Mouse (Mus musculus): Measurements from ENCODE around the gene Ift122.

Ift122 gene

DNA sequence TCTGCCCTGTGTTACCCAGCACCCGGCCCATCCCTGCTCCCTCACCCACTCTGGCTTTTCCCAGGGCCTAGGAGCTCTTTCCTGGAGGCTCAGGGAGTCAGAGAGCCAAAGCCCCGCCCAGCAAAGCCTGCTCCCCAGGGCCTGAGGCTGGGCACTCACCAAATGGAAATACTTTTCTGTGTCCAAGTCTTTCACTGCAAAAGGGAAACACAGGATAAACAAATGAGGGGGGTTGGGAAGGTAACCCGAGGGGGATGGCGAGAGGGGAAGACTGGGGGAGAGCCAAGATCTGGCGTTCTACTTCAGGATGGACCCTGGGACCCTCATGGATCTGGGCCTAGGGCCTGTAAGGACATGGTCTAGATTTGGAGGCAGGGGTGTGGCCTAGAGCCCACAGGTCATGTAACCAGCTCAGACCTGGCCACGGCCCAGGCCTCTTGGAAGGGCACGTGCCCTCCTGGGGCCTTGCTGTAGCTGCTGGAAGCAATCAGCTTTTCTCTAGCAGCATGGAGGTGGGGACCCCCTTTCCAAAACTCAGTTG, 106.0 kb downstream of the Ift122 start:
- ATAC-seq (ENCODE audit: low TSS enrichment), result no peak

DNA sequence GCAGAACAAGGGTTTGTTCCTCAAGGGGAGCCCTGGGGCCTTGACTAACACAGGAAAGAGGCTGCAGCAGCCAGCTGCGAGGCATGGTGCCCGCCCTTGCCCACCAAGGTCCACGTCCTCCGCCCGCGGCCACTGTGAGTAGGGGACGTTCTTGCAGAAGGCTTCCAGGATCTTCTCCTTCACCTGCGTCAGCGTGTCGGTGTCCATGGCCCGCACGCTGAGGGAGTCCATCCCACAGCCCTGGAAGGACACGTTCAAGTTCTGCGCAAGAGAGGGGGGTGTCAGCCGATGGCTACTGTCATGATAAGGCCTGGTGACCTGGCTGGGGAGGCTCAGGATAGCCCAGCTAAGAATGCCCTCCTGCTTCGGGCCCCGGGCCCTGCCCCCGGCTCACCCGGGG, 107.1 kb downstream of the Ift122 start:
- ATAC-seq (ENCODE audit: low TSS enrichment), result no peak

DNA sequence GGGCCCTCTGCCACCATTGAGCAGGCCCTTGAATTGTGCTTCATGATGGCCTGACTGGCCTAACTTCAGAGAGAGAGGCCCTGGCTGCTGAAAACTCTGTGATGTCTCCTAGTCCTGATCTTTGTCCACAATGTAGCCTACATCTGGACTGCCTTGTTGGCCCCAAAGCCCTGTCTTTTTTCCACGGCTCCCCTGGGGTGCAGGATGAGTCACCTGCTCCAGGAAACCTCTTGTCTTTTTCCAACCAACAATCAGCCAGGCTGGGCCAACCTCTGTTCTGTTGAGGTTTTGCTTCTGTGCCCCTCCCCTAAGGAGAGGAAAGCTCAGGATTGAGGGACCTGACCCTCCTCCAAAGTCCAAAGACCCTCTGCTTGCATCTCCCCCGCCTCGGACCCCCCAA, 108.5 kb downstream of the Ift122 start:
- ATAC-seq (ENCODE audit: low TSS enrichment), result no peak

DNA sequence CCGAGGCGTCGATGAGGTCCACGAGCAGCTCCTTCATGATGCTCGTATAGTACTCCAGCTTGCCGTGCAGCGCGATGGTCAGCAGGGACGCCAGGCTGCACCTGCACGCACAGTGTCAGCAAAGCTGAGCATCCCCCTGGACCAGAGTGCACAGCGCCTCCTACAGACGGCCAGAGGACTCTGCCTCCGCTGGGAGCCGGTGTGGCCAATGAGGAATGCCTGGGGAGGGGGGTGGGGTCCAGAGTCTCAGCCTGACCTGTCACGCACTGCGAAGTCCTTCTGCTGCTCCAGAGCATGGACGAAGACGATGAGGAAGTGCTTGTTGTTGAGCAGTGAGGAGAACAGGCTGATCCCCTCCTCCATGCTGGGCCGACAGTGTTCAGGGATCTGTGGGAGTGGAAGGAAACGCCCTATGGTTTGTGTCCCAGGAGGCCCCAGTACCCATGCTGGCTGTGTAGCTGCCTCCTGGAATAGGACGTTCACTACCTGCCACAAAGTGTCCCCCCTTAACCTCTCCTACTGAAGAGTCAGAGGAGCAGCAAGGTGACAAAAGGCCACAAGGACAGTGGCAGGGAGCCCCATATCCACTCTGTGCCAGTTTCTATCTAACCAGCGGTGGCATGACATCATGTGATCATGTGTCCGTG, 109.3 kb downstream of the Ift122 start:
- ATAC-seq (ENCODE audit: low TSS enrichment), result peak; percentile 11; the same call in 1 of the 2 replicates

DNA sequence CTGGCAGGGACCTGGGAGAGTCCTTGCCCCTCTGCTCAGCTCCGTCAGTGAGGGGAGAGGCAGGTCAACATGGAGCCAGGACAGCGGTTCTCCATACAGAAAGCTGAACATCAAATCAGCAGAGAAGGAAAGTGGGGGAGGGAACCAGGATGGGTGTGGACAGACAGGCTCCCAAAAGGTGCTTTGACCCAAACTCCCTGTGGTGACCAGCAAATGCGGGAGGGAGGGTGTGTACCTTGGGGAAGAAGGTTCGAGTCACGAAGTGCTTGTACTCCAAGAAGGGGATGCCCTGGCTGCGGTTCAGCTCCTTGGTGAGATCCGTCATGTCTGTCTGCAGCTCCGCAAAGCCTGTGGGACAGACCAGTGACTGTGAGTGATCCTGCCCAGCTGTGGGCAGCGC, 110.4 kb downstream of the Ift122 start:
- no peak for ATAC-seq (ENCODE audit: low TSS enrichment)

DNA sequence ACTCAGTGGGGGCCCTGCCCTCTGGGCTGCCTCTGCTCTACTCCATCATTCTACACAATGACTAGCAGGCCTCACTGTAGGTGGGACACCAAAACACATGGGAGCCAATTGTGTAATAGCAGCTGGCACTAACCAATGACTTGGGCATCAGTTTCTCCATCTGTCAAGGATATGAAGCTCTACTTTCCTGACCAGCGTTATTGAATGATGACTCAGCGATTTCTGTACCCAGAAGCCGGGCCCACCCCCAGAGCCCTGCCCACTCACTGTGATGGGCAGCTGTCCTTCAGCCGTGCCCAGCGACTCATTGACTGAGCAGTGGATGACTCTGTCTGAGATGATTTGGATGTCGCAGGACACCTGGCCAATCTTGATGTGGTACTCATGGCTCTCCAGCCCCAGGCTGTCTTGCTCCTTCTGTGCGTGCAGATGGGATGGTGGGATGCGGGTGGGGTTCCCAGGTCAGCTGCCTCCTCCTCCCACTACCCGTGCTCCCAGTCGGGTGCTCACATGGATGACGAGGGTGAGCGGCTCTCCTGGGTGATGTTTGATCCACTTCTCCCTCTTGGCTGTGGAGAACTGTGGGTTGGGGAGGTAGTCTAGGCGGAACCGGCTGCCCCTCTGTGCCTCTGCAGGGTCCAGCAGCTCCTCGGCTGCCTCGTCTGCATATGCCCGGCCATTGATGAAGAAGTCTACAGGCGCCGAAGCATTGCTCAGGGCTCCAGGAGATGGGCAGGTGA, 113.1 kb downstream of the Ift122 start:
- ATAC-seq (ENCODE audit: low TSS enrichment), result no peak

DNA sequence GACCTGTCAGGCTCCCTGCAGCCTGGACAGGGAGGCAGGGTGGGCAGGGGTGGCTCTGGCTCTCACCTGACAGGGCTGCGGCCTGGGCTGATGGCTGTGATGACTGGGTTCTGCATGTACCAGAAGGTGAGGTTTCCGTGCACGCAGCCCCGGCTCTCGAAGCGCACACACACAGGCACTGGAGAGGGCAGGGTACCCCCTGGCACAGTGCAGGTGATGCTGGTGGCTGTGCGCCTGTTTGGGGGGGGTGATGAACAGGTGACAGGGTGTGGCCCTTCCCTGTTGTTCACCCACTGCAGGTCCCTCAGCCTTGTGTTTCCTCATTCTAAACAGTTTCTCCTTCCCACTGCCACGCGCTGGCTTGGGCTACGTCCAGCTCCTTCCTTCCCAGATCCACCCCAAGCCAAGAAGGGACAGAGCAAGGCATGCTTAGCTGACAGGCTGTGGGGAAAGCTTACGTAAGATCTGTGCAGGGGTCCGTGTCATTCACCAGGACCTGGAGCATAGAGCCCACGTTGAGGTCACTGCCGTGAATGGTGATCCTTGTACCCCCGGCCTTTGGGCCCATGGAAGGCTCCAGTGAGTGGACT, 114.1 kb downstream of the Ift122 start:
- peak; percentile 24; the same call in 1 of the 2 replicates for ATAC-seq (ENCODE audit: low TSS enrichment)

- ATAC-seq (ENCODE audit: low TSS enrichment), result no peak
Observed at GRCm38 (mm10) chr6:115968086-115968485, 114.8 kb downstream of the Ift122 start.

DNA sequence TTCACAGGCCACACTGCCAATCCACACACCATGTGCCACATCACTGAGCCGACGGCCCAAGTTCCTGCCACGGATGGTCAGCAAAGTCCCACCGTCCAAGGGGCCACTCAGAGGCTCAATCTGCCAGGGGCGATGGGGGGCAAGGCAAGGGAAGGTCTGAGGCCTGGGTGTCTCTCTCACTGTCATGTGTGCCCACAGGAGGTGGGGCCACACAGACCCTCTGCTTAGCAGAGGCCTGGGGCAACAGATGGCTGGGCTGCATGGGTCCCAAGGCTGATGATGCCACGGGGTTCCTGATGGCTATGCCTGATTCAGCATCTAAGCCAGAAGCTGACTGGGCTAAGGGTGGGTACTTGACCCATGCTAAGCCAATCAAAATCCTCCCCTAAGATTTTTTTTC, 115.4 kb downstream of the Ift122 start:
- ATAC-seq (ENCODE audit: low TSS enrichment), result no peak

GRCm38 (mm10) chr6:115969103-115969502, 115.8 kb downstream of the Ift122 start:
- no peak for ATAC-seq (ENCODE audit: low TSS enrichment)

- no peak for ATAC-seq (ENCODE audit: low TSS enrichment)
Observed at GRCm38 (mm10) chr6:115969952-115970351, 116.7 kb downstream of the Ift122 start.

- ATAC-seq (ENCODE audit: low TSS enrichment), result no peak
Observed at GRCm38 (mm10) chr6:115971273-115972060, 118.2 kb downstream of the Ift122 start.

- no peak for ATAC-seq (ENCODE audit: low TSS enrichment)
Observed at GRCm38 (mm10) chr6:115972083-115972764, 119.0 kb downstream of the Ift122 start.

- ATAC-seq (ENCODE audit: low TSS enrichment), result no peak
Observed at GRCm38 (mm10) chr6:115973139-115973875, 120.0 kb downstream of the Ift122 start.

- ATAC-seq (ENCODE audit: low TSS enrichment), result peak; percentile 20; the same call in 1 of the 2 replicates
Observed at GRCm38 (mm10) chr6:115973881-115974662, 120.8 kb downstream of the Ift122 start.

DNA sequence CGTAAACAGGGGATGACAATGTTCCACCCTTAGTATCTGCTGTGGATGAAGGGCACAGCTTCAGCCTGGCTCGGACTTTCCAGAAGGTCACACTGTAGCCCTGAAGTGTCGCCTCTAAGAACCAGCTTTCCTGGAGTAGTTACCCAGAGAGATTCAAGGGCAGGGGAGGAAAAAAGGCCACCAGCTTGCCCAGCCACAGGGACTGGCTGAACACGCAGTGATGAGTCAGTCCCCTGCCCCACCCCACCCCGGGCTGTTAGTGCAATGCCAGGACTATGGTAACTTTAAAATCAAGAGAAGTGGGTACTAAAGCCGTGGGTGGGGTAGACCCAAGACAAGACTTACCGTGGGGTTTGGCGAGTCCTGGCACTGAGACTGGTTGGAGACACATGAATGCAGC, 122.3 kb downstream of the Ift122 start:
- ATAC-seq (ENCODE audit: low TSS enrichment), result no peak

All from frontal cortex, adult (tissue).